Mouse (Mus musculus) thymus, adult 2 months (tissue): ENCODE results near the gene Gm20517. TPM values are rescaled to one million over a fixed set of nuclear protein-coding genes. Genes with fewer than 3 reads are reported as not detected.
"Not testable (repeated sequence)": the region's sequence is repeated elsewhere in the genome, so short reads cannot be mapped to it uniquely, and the experiment has no call there.

Experiments used
- DNase-seq: peaks from one replicate; pipeline ENCODE4 v3.0.0; 2021
- H3K27ac ChIP-seq: fragments of 200-500 bp; 2 replicates; pipeline ENCODE4 v1.5.1; 2012; ENCODE audit warnings: low read length, control low read depth; ENCODE audit not compliant: control insufficient read depth, insufficient read depth
- H3K27me3 ChIP-seq: fragments of 200-500 bp; 2 replicates; pipeline ENCODE4 v1.6.1; 2012; ENCODE audit warnings: mild to moderate bottlenecking, low read length, moderate library complexity, mixed read lengths; ENCODE audit not compliant: control insufficient read depth, insufficient read depth
- H3K36me3 ChIP-seq: fragments of 200-500 bp; 2 replicates; pipeline ENCODE4 v1.6.1; 2012; ENCODE audit warnings: mild to moderate bottlenecking, low read length, moderate library complexity; ENCODE audit not compliant: control insufficient read depth, insufficient read depth
- H3K4me1 ChIP-seq: fragments of 200-500 bp; replicated peaks from 2 replicates; pipeline ENCODE4 v1.6.1; 2012; ENCODE audit warnings: low read length; ENCODE audit not compliant: control insufficient read depth, insufficient read depth
- H3K4me3 ChIP-seq: fragments of 200-500 bp; 2 replicates; pipeline ENCODE4 v1.5.1; 2012; ENCODE audit warnings: mild to moderate bottlenecking, low read length, control low read depth, moderate library complexity; ENCODE audit not compliant: control insufficient read depth, insufficient read depth
- CTCF ChIP-seq: fragments of 200-500 bp; IDR thresholded peaks from 2 replicates; pipeline ENCODE4 v1.5.1; 2012; ENCODE audit warnings: mild to moderate bottlenecking, control low read depth, low read length, moderate library complexity, borderline replicate concordance; ENCODE audit not compliant: control insufficient read depth, poor library complexity, insufficient read depth; ENCODE audit errors: extremely low read depth
- POLR2A ChIP-seq: fragments of 200-500 bp; IDR thresholded peaks from 2 replicates; pipeline ENCODE4 v1.6.1; 2012; ENCODE audit warnings: mild to moderate bottlenecking, low read length, control low read depth, moderate library complexity; ENCODE audit not compliant: control insufficient read depth, poor library complexity, insufficient read depth; ENCODE audit errors: extremely low read depth
- WGBS: fragments of 180-500 bp; shearing (Covaris S2); methylation state at CpG from one replicate; pipeline ENCODE4 v1.1.7; 2018; 5-methylcytosine and 5-hydroxymethylcytosine counted together
- polyA plus RNA-seq: library from polyadenylated mRNA; depleted of rRNA; stranded (reverse); fragments of >200 nt; gene quantifications from 2 replicates; pipeline ENCODE4 v1.2.3, GENCODE M21; 2012

The Gm20517 gene
- polyA plus RNA-seq, 1 experiment: 2.8 TPM

GRCm38 (mm10) chr17:47614018-47614417, 2.6 kb downstream of the Gm20517 start:
- H3K27me3 ChIP-seq: no peaks in the 10 kb centered on the region
- H3K4me3 ChIP-seq: no peak overlapping the region
- no peak for TF ChIP-seq POLR2A
- TF ChIP-seq CTCF: no peak
- H3K36me3 ChIP-seq: peaks cover 2% of the 10 kb centered on the region; the same call in 1 of the 2 replicates
- H3K27ac ChIP-seq: no peak overlapping the region
- 82% methylated on average over 1 of the region's 1 CpGs for WGBS
- H3K4me1 ChIP-seq: peaks cover 10% of the 10 kb centered on the region
- DNase-seq: peak; percentile 58

DNA sequence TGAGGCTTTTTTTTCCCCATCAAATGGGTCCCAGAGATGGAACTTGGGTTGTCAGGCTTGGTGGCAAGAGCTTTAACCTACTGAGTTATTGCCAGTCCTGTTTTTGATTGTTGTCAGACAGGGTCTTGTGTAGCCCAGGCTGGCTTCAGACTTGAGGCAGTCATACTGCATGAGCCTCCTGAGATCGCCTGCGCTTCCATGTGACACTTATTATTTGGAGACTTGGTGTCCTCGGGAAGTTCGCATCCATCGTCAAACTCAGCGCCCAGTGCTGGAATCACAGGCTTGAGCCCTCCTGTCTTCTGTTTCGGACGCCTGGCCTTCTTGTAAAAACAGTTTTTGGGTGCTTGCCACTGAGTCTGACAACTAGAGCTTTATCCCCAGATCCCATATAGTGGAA, 4.7 kb downstream of the Gm20517 start:
- no peak for DNase-seq
- H3K4me3 ChIP-seq: no peak overlapping the region
- TF ChIP-seq CTCF (no peak), POLR2A (no peak)
- 96% methylated on average over 8 of the region's 8 CpGs for WGBS
- H3K4me1 ChIP-seq: peaks cover 10% of the 10 kb centered on the region
- no peaks in the 10 kb centered on the region for H3K27me3 ChIP-seq
- no peak overlapping the region for H3K27ac ChIP-seq
- peaks cover 3% of the 10 kb centered on the region for H3K36me3 ChIP-seq

DNA sequence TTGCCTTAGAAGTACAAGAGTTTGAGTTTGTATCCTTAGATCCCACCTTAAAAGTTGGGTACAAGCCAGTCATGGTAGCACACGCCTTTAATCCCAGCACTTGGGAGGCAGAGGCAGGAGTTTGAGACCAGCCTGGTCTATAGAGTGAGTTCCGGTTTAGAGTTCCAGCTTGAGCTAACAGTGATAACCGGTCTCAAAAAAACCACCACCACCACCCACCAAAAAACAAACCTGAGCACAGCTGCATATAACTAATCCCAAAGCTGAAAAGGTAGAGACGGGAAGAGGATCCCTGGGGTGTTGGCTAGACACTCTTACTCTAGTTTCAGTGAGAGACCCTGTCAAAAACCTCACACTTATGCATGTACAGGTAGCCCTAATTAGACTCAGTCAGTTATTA, 5.3 kb downstream of the Gm20517 start:
- Histone ChIP-seq H3K27ac (no peak overlapping the region), H3K27me3 (no peaks in the 10 kb centered on the region), H3K36me3 (peaks cover 4% of the 10 kb centered on the region), H3K4me3 (no peak overlapping the region), H3K4me1 (peaks cover 10% of the 10 kb centered on the region)
- no peak for DNase-seq
- WGBS: 97% methylated on average over 4 of the region's 4 CpGs
- TF ChIP-seq CTCF: no peak
- TF ChIP-seq POLR2A: no peak

DNA sequence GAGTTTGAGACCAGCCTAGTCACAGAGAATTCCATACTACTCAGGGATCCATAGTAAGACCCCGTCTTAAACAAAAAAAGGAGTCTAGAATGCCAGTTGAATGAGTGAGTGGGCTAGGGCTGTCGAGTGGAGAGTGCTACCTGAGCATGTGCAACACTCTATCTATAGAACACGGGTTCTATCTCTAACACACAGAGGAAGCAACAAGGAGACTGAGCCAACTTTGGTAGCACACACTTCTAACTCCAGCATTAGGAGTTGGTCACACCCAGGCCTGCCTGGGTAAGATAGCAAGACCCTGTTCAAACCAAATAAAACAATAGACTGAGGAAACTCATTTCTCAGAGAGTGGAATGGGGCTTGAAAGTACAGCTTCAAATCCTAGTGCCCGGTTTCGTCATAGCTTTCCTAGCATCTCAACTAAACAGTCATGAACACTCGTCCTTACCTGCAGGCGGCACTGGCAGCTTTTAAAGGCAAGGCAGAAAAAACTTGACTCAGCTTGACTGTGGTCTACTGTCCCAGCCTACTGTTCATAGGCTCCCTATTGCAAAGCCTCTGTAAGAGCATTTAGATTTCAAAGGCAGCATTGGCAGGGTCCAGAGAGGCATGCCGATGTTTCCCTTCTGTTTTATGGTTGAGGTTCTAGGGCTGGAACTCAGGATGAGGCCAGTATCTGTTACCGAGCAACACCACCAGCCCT, 6.4 kb downstream of the Gm20517 start:
- H3K27ac ChIP-seq: no peak overlapping the region
- H3K36me3 ChIP-seq: peaks cover 15% of the 10 kb centered on the region
- TF ChIP-seq POLR2A (no peak), CTCF (no peak)

GRCm38 (mm10) chr17:47618556-47619311, 7.3 kb downstream of the Gm20517 start:
- DNase-seq: no peak
- Histone ChIP-seq H3K27me3 (no peaks in the 10 kb centered on the region), H3K4me3 (no peak overlapping the region), H3K36me3 (peaks cover 25% of the 10 kb centered on the region), H3K4me1 (no peaks in the 10 kb centered on the region), H3K27ac (no peak overlapping the region)
- TF ChIP-seq POLR2A: no peak
- no peak for TF ChIP-seq CTCF
- WGBS: 97% methylated on average over 13 of the region's 13 CpGs

More for the DNA sequence above, 6.4 kb downstream of the Gm20517 start:
- DNase-seq: no peak
- H3K4me3 ChIP-seq: no peak overlapping the region
- WGBS: 97% methylated on average over 9 of the region's 9 CpGs
- peaks cover 1% of the 10 kb centered on the region; the same call in 1 of the 2 replicates for H3K4me1 ChIP-seq
- H3K27me3 ChIP-seq: no peaks in the 10 kb centered on the region

GRCm38 (mm10) chr17:47622912-47623554, 11.6 kb downstream of the Gm20517 start:
- no peak for TF ChIP-seq POLR2A
- TF ChIP-seq CTCF: no peak
- H3K36me3 ChIP-seq: peaks cover 32% of the 10 kb centered on the region
- 98% methylated on average over 14 of the region's 14 CpGs for WGBS
- DNase-seq: no peak
- no peaks in the 10 kb centered on the region for H3K4me1 ChIP-seq
- H3K27ac ChIP-seq: no peak overlapping the region
- no peak overlapping the region for H3K4me3 ChIP-seq
- no peaks in the 10 kb centered on the region for H3K27me3 ChIP-seq

DNA sequence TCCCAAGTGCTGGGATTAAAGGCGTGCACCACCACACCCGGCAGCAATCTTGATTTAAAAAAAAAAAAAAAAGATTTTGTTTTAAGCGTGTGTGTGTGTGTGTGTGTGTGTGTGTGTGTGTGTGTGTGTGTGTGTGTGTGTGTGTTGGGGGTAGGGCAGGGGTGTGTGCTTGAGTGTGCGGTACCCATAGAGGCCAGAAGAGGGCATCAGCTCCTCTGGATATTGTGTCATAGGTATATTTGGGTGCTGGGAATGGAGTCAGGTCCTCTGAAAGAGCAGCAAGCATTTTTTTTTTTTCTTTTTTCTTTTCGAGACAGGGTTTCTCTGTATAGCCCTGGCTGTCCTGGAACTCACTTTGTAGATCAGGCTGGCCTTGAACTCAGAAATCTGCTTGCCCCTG, 13.2 kb downstream of the Gm20517 start:
- not testable (repeated sequence) for DNase-seq, H3K4me3 ChIP-seq, H3K27me3 ChIP-seq, H3K4me1 ChIP-seq, H3K27ac ChIP-seq
- H3K36me3 ChIP-seq: peaks cover 28% of the 10 kb centered on the region
- WGBS: 89% methylated on average over 4 of the region's 5 CpGs
